Comparison of ENCODE assay signal across 9 mouse cellular contexts in genomic region chr14:60086254-60086807, GRCm38 (mm10).
DNase-seq lines count a peak whose midpoint lies in the region; ATAC-seq and TF ChIP-seq lines count a peak whose summit lies in the region.
"Had no signal": no experiment of that assay in that cellular context is flagged by ENCODE, and none has a peak within 500 bp of the region (broad histone marks: within the 10 kb centered on the region; RNA-seq: fewer than 3 reads in every experiment).

No protein-coding gene starts in this region.

- H3K9me3 ChIP-seq in lung, embryonic 15.5 days, result no peaks in the 10 kb centered on the region
- no peaks in the 10 kb centered on the region for H3K9me3 ChIP-seq in forebrain, embryonic 14.5 days (replicated peaks; ENCODE audit: control insufficient read depth, low read length)
- no peaks in the 10 kb centered on the region for H3K9me3 ChIP-seq in limb, embryonic 14.5 days (ENCODE audit: control insufficient read depth, low read length)

- peaks cover 8% of the 10 kb centered on the region; the same call in 1 of the 2 replicates for H3K4me1 ChIP-seq in lung, embryonic 15.5 days
- peaks cover 5% of the 10 kb centered on the region; the same call in 1 of the 2 replicates for H3K4me1 ChIP-seq in forebrain, embryonic 14.5 days (ENCODE audit: control insufficient read depth, insufficient read depth, low read length)
- peaks cover 5% of the 10 kb centered on the region; the same call in 1 of the 2 replicates for H3K4me1 ChIP-seq in limb, embryonic 14.5 days (ENCODE audit: control insufficient read depth, insufficient read depth, low read length)
- peaks cover 9% of the 10 kb centered on the region for H3K4me1 ChIP-seq in small intestine, adult 2 months (ENCODE audit: control insufficient read depth, insufficient read depth, insufficient read length, low read length)

- H3K4me2 ChIP-seq in lung, embryonic 15.5 days, result peak overlapping the region; percentile 78
- H3K4me2 ChIP-seq in forebrain, embryonic 14.5 days (ENCODE audit: low read length), result peak overlapping the region; percentile 79
- H3K4me2 ChIP-seq in limb, embryonic 14.5 days (replicated peaks; ENCODE audit: low read depth, low read length, severe bottlenecking), result peak overlapping the region; percentile 85

- no peak for TF ChIP-seq POLR2A in limb, embryonic 14.5 days (IDR thresholded peaks at IDR 0.05; ENCODE audit: borderline replicate concordance, extremely low read depth, insufficient read depth, insufficient read length)
- TF ChIP-seq POLR2A in small intestine, adult 2 months (IDR thresholded peaks at IDR 0.05; ENCODE audit: low read depth, low read length), result no peak

- ATAC-seq in lung, embryonic 15.5 days (ENCODE audit: borderline replicate concordance, extremely low read depth, low FRiP score, low TSS enrichment), result no peak
- peak; percentile 47 for ATAC-seq in forebrain, embryonic 14.5 days
- ATAC-seq in limb, embryonic 14.5 days (ENCODE audit: low FRiP score, low read depth), result 0 out of 2 replicates have a peak, but pooled peaks have one; percentile 6
- ATAC-seq in megakaryocyte progenitor cell, adult 5-6 weeks (replicated peaks; ENCODE audit: poor library complexity), result no peak

- TF ChIP-seq CTCF in small intestine, adult 2 months (IDR thresholded peaks at IDR 0.05; ENCODE audit: extremely low read depth, insufficient read length, insufficient replicate concordance, low read depth, low read length), result no peak

- WGBS in lung, embryonic 15.5 days, result 4% methylated on average over 21 of the region's 21 CpGs
- 2% methylated on average over 21 of the region's 21 CpGs for WGBS in forebrain, embryonic 14.5 days
- 3% methylated on average over 21 of the region's 21 CpGs for WGBS in limb, embryonic 14.5 days
- 8% methylated on average over 21 of the region's 21 CpGs for WGBS in small intestine, adult 2 months

- peaks cover 12% of the 10 kb centered on the region for H3K27me3 ChIP-seq in lung, embryonic 15.5 days
- H3K27me3 ChIP-seq in forebrain, embryonic 14.5 days (replicated peaks; ENCODE audit: control insufficient read depth, insufficient read depth, low read length), result no peaks in the 10 kb centered on the region
- no peaks in the 10 kb centered on the region for H3K27me3 ChIP-seq in limb, embryonic 14.5 days (ENCODE audit: control insufficient read depth, insufficient read depth, low read length)
- no peaks in the 10 kb centered on the region for H3K27me3 ChIP-seq in small intestine, adult 2 months (ENCODE audit: control insufficient read depth, insufficient read depth, low read length)

- peak overlapping the region; percentile 36 for H3K4me3 ChIP-seq in lung, embryonic 15.5 days
- H3K4me3 ChIP-seq in forebrain, embryonic 14.5 days (ENCODE audit: low read depth, low read length), result peak overlapping the region; percentile 52
- H3K4me3 ChIP-seq in limb, embryonic 14.5 days (replicated peaks; ENCODE audit: low read length), result peak overlapping the region; percentile 46
- peak overlapping the region; percentile 51 for H3K4me3 ChIP-seq in small intestine, adult 2 months (ENCODE audit: low read depth, low read length)
- H3K4me3 ChIP-seq: myocyte had no signal

- no peak for DNase-seq in lung, postnatal 36 days
- DNase-seq in forebrain, embryonic 14.5 days (ENCODE audit: low spot score), result no peak
- DNase-seq in limb, embryonic 14.5 days (ENCODE audit: low spot score), result no peak
- no peak for DNase-seq in yolk sac, embryonic 10.5 days (ENCODE audit: low spot score)
- DNase-seq: gastrocnemius, postnatal 36 days had no signal

- H3K9ac ChIP-seq in lung, embryonic 15.5 days, result no peak overlapping the region
- peak overlapping the region; percentile 76 for H3K9ac ChIP-seq in forebrain, embryonic 14.5 days (ENCODE audit: low read length)
- peak overlapping the region; percentile 51 for H3K9ac ChIP-seq in limb, embryonic 14.5 days (ENCODE audit: low read depth, low read length, severe bottlenecking)

- H3K36me3 ChIP-seq in lung, embryonic 15.5 days, result no peaks in the 10 kb centered on the region
- H3K36me3 ChIP-seq in forebrain, embryonic 14.5 days (ENCODE audit: control insufficient read depth, insufficient read depth, low read length), result no peaks in the 10 kb centered on the region
- H3K36me3 ChIP-seq in limb, embryonic 14.5 days (ENCODE audit: control insufficient read depth, insufficient read depth, low read length), result no peaks in the 10 kb centered on the region
- no peaks in the 10 kb centered on the region for H3K36me3 ChIP-seq in small intestine, adult 2 months (ENCODE audit: control insufficient read depth, insufficient read depth, low read length)

- no peak overlapping the region for H3K27ac ChIP-seq in lung, embryonic 15.5 days
- H3K27ac ChIP-seq in forebrain, embryonic 14.5 days (ENCODE audit: low read depth, low read length), result no peak overlapping the region
- no peak overlapping the region for H3K27ac ChIP-seq in limb, embryonic 14.5 days (replicated peaks; ENCODE audit: low read depth, low read length)
- no peak overlapping the region for H3K27ac ChIP-seq in small intestine, adult 2 months (ENCODE audit: insufficient read depth, low read depth, low read length)

Comparison
In these comparisons a context has a peak if more than half of its experiments do, and no peak if none do; other contexts are left out.
1. ATAC-seq: peak in forebrain, embryonic 14.5 days (single experiment) and limb, embryonic 14.5 days (single experiment); none in lung, embryonic 15.5 days (single experiment) and megakaryocyte progenitor cell, adult 5-6 weeks (single experiment).
2. Peak in every context shown above with its lines, with median percentiles within 50 percentile points of each other: H3K4me2 ChIP-seq and H3K4me3 ChIP-seq.